Mouse (Mus musculus) heart, embryonic 16.5 days (tissue): Measurements from ENCODE around the gene Gm10837. TPM values are rescaled to one million over a fixed set of nuclear protein-coding genes. Genes with fewer than 3 reads are reported as not detected.
"Not testable (repeated sequence)": the region's sequence is repeated elsewhere in the genome, so short reads cannot be mapped to it uniquely, and the experiment has no call there.

Experiments
- ATAC-seq: fragments of 200-750 bp; cut with Nextera tagmentation; replicated peaks from 2 replicates; pipeline ENCODE4 v1.8.0; 2017; ENCODE audit warnings: moderate number of reproducible peaks; ENCODE audit not compliant: insufficient read depth, low FRiP score; ENCODE audit errors: extremely low read depth
- H3K27ac ChIP-seq: fragments of 300-500 bp; sonication (generic); 2 replicates; pipeline ENCODE4 v1.5.1; 2014; ENCODE audit warnings: mild to moderate bottlenecking, low read length, control low read depth, moderate library complexity
- H3K27me3 ChIP-seq: fragments of 300-500 bp; sonication (generic); 2 replicates; pipeline ENCODE4 v1.6.1; 2014; ENCODE audit warnings: low read length, mixed read lengths; ENCODE audit not compliant: control insufficient read depth, insufficient read depth
- H3K36me3 ChIP-seq: fragments of 300-500 bp; sonication (generic); 2 replicates; pipeline ENCODE4 v1.6.1; 2014; ENCODE audit not compliant: control insufficient read depth, insufficient read depth
- H3K4me1 ChIP-seq: fragments of 300-500 bp; sonication (generic); 2 replicates; pipeline ENCODE4 v1.6.1; 2014; ENCODE audit warnings: low read length, mixed read lengths; ENCODE audit not compliant: control insufficient read depth, insufficient read depth
- H3K4me2 ChIP-seq: fragments of 300-500 bp; sonication (generic); 2 replicates; pipeline ENCODE4 v1.6.1; 2014; ENCODE audit warnings: low read depth, mild to moderate bottlenecking, control low read depth, low read length
- H3K4me3 ChIP-seq: fragments of 300-500 bp; sonication (generic); 2 replicates; pipeline ENCODE4 v1.5.1; 2014; ENCODE audit warnings: mild to moderate bottlenecking, control low read depth, low read length
- H3K9ac ChIP-seq: fragments of 300-500 bp; sonication (generic); 2 replicates; pipeline ENCODE4 v1.6.1; 2014; ENCODE audit warnings: low read length, control low read depth
- H3K9me3 ChIP-seq: fragments of 300-500 bp; sonication (generic); replicated peaks from 2 replicates; pipeline ENCODE4 v1.6.1; 2016; ENCODE audit warnings: low read length; ENCODE audit not compliant: control insufficient read depth
- WGBS: fragments of 180-500 bp; shearing (Covaris S2); extraction: QIAGEN DNeasy Blood & Tissue Kit; methylation state at CpG from one replicate; pipeline ENCODE4 v1.1.7; 2014; 5-methylcytosine and 5-hydroxymethylcytosine counted together
- polyA plus RNA-seq: library from polyadenylated mRNA; unstranded; fragments of >200 nt; fragmentation: Nextera tagmentation; extraction: Ambion mirVana; gene quantifications from 2 replicates; pipeline ENCODE4 v1.2.1, GENCODE M21; 2015

Gene Gm10837
- polyA plus RNA-seq, 1 experiment from 2014 or later: not detected

DNA sequence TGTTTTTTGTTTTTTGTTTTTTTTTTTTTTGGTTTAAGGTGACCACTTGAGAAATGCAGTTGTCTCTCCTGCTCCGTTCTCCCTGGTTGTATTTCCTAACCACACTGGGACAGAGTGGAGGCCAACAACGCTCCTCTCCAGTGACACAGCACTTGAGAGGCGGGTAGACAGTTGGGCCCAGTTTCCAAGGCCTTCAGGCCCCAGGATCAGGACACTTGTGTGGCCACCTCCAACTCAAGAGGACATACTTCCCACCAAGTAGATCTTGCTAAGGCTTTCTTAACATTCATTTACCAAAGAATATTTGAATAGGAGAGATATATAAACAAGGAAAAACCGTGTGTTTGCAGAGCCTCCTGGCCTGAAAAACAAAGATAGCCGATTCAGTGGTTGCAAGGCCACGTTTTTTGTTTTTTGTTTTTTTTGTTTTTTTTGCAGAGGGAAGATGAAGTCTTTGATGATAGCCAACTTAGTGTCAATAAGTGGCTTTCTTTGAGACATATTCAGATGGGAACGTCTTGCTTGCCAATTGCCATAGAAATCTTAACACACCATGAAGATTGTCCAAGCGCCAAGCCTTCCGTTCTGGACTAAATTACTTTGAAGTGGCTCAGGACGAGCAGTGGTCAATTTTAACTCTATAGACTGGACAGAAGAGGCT, 35.4 kb upstream of the Gm10837 start:
- WGBS: 73% methylated on average over 10 of the region's 10 CpGs
- no peak for ATAC-seq
- no peaks in the 10 kb centered on the region for H3K9me3 ChIP-seq

GRCm38 (mm10) chr14:122455562-122455958, 34.8 kb upstream of the Gm10837 start:
- no peak for ATAC-seq
- Histone ChIP-seq H3K4me3 (no peak overlapping the region), H3K27me3 (peaks cover 59% of the 10 kb centered on the region), H3K36me3 (no peaks in the 10 kb centered on the region), H3K4me1 (0 out of 2 replicates have a peak, but pooled peaks cover 9% of the 10 kb centered on the region), H3K9ac (no peak overlapping the region), H3K27ac (no peak overlapping the region), H3K4me2 (no peak overlapping the region), H3K9me3 (no peaks in the 10 kb centered on the region)
- 77% methylated on average over 4 of the region's 4 CpGs for WGBS

More for the DNA sequence above, 35.4 kb upstream of the Gm10837 start:
- no peak overlapping the region for H3K4me3 ChIP-seq
- no peaks in the 10 kb centered on the region for H3K36me3 ChIP-seq
- H3K9ac ChIP-seq: no peak overlapping the region
- H3K4me1 ChIP-seq: 0 out of 2 replicates have a peak, but pooled peaks cover 9% of the 10 kb centered on the region
- no peak overlapping the region for H3K4me2 ChIP-seq
- H3K27ac ChIP-seq: no peak overlapping the region
- H3K27me3 ChIP-seq: peaks cover 61% of the 10 kb centered on the region

GRCm38 (mm10) chr14:122459332-122459731, 31.1 kb upstream of the Gm10837 start:
- H3K27me3 ChIP-seq: peaks cover 57% of the 10 kb centered on the region
- H3K9ac ChIP-seq, H3K27ac ChIP-seq, H3K4me1 ChIP-seq, H3K4me2 ChIP-seq, ATAC-seq, H3K4me3 ChIP-seq, H3K9me3 ChIP-seq, H3K36me3 ChIP-seq: not testable (repeated sequence)
- 81% methylated on average over 9 of the region's 12 CpGs for WGBS

GRCm38 (mm10) chr14:122459776-122460175, 30.6 kb upstream of the Gm10837 start:
- no peak overlapping the region for H3K4me2 ChIP-seq
- no peak overlapping the region for H3K4me3 ChIP-seq
- no peak overlapping the region for H3K27ac ChIP-seq
- H3K36me3 ChIP-seq: no peaks in the 10 kb centered on the region
- ATAC-seq: no peak
- H3K27me3 ChIP-seq: peaks cover 58% of the 10 kb centered on the region
- WGBS: 73% methylated on average over 1 of the region's 1 CpGs
- no peaks in the 10 kb centered on the region for H3K9me3 ChIP-seq
- H3K4me1 ChIP-seq: peaks cover 9% of the 10 kb centered on the region
- no peak overlapping the region for H3K9ac ChIP-seq

- Histone ChIP-seq H3K4me1 (peaks cover 14% of the 10 kb centered on the region), H3K9ac (no peak overlapping the region), H3K4me2 (no peak overlapping the region), H3K4me3 (no peak overlapping the region), H3K9me3 (no peaks in the 10 kb centered on the region), H3K36me3 (no peaks in the 10 kb centered on the region), H3K27me3 (peaks cover 58% of the 10 kb centered on the region), H3K27ac (no peak overlapping the region)
- WGBS: 61% methylated on average over 5 of the region's 5 CpGs
- no peak for ATAC-seq
Measured at GRCm38 (mm10) chr14:122460226-122460625, 30.2 kb upstream of the Gm10837 start.

- Histone ChIP-seq H3K36me3 (no peaks in the 10 kb centered on the region), H3K4me2 (no peak overlapping the region), H3K4me3 (no peak overlapping the region), H3K27me3 (peaks cover 61% of the 10 kb centered on the region), H3K4me1 (peaks cover 18% of the 10 kb centered on the region), H3K27ac (no peak overlapping the region), H3K9me3 (no peaks in the 10 kb centered on the region), H3K9ac (no peak overlapping the region)
- 61% methylated on average over 3 of the region's 3 CpGs for whole genome bisulfite sequencing
- ATAC-seq: no peak
Measured at GRCm38 (mm10) chr14:122461500-122461899, 28.9 kb upstream of the Gm10837 start.

DNA sequence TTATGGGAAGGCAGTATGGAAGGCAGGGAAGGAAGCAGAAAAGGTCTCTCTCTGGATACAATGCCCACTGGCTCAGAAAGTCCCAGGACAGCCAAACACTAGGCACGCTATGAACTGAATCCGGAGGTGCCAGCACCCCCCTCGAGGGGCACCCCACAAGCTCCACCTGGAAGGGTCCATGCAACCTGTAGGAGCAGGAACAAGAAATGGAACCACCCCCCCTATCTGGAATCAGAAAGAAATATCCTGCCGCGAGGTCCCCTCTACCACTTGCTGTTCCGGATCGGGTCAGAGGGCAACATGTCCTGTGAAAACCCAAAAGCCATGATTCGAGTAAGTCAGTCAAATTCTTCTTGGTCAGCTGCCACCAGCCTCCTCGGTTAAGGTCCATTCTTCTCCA, 28.4 kb upstream of the Gm10837 start:
- Histone ChIP-seq H3K9ac (no peak overlapping the region), H3K27me3 (peaks cover 65% of the 10 kb centered on the region), H3K4me3 (no peak overlapping the region), H3K27ac (no peak overlapping the region), H3K9me3 (no peaks in the 10 kb centered on the region), H3K4me2 (no peak overlapping the region), H3K36me3 (no peaks in the 10 kb centered on the region), H3K4me1 (peaks cover 18% of the 10 kb centered on the region)
- 48% methylated on average over 9 of the region's 9 CpGs for WGBS
- ATAC-seq: no peak

GRCm38 (mm10) chr14:122462689-122463079, 27.7 kb upstream of the Gm10837 start:
- Histone ChIP-seq H3K36me3 (no peaks in the 10 kb centered on the region), H3K4me2 (no peak overlapping the region), H3K27me3 (peaks cover 71% of the 10 kb centered on the region), H3K4me1 (peaks cover 18% of the 10 kb centered on the region), H3K9me3 (no peaks in the 10 kb centered on the region), H3K9ac (no peak overlapping the region), H3K4me3 (no peak overlapping the region), H3K27ac (no peak overlapping the region)
- WGBS: 32% methylated on average over 17 of the region's 17 CpGs
- no peak for ATAC-seq

DNA sequence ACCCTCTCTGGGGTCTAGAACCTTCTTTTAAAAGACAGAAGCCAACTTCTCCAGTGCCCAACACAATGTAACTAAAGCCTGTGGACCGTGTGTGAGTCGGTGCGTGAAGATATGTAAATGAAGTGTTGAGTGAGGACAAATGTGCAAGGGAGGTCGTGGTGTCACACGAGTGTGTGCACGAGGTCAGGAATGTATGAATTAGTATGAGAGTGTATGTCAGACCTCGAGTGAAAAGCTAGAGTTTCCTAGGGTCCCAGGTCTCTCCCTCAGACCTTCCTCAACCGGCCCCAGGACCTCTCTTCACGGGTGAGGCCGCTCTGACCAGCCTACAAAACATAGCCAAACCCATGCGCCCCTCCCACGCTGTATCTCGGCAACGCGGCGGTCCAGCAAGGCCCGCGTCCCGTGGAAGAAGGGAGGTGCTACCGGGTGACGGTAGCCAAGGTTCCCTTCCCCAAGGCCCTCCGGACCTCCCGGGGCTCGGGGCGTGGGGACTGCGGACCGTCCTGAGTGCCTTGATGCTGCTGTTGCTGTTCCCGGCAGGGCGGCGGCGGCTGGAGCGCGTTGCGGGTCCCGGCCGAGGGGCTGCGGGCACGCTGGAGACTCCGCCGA, 27.2 kb upstream of the Gm10837 start:
- ATAC-seq: no peak
- Histone ChIP-seq H3K4me2 (peak overlapping the region; percentile 95), H3K4me3 (peak overlapping the region; percentile 62), H3K9me3 (no peaks in the 10 kb centered on the region), H3K4me1 (peaks cover 18% of the 10 kb centered on the region), H3K27me3 (peaks cover 76% of the 10 kb centered on the region), H3K9ac (no peak overlapping the region), H3K27ac (no peak overlapping the region), H3K36me3 (no peaks in the 10 kb centered on the region)
- 2% methylated on average over 40 of the region's 40 CpGs for WGBS
